Mouse (Mus musculus): Measurements from ENCODE around the gene Rnf223.

Gene Rnf223

GRCm38 (mm10) chr4:156130436-156130835, at the start of gene Rnf223:
TSS of gene Rnf223 (plus strand) at chr4:156130513.
- in situ Hi-C loops (cut with MboI, MseI), result no loop called here

- in situ Hi-C loops (cut with MboI, MseI), result loop anchor here (10.0 kb wide), 1 partner anchor 728 kb away; no protein-coding TSS in a partner anchor
Observed at GRCm38 (mm10) chr4:156082621-156083234, 47.6 kb upstream of the Rnf223 start.

DNA sequence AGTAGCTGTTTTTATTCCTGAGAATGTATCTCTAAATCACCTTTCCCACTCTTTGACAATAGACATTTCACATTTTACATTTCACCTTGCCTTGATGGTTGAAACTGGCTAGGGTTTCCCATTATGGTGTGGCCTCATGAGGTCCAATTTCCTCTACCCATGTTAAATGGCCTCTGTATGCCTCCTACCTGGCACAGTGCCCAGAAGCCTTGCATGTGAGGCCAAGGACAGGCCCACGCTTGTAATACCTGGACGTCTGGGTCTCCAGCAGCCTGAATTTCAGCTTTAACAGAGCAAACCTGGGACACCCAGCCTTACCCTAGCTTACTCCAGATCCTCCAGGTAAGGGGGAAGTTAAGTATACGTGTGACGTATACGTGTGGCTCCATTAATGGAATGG, 47.0 kb upstream of the Rnf223 start:
- in situ Hi-C loops (cut with MboI, MseI), result loop anchor here (10.0 kb wide), 1 partner anchor 729 kb away; no protein-coding TSS in a partner anchor

DNA sequence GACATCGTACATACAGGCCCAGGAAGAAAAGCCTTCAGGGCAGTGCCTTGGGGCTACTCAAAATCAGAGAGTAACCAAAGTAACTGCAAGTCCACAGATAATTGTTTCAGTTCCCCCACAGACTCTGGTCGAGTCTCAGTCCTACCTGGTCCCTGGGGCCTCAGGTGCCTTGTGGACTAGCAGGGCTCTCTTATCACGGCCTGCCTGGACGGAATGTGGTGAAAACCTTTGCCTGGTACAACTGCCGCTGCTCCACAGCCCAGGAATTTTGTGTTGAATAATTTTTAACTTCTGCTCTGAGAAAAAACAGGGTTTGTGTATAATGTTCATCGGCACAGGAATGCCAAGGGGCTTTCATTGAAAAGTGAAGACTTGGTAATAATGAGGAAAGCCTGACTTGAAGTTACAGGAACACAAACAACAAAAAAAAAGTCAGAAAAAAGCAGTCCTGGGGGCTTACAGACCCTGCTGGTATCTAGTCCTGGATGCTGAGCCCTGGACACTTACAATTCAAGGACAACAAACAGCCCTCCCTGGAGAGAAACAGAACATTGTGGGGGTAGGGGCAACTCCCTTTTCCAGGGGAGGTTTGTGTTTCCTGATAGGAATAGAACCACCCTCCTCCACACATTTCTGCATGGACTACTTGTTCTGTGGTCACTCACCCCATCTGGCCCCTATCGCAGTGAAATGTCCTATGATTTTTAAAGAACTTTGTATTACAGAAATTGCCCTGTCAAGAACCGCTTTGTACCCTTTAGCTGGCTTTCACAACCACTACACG, 46.0 kb upstream of the Rnf223 start:
- in situ Hi-C loops (cut with MboI, MseI), result loop anchor here (10.0 kb wide), 1 partner anchor 729 kb away; no protein-coding TSS in a partner anchor

- in situ Hi-C loops (cut with MboI, MseI), result loop anchor here (10.0 kb wide), 1 partner anchor 730 kb away; no protein-coding TSS in a partner anchor
Observed at GRCm38 (mm10) chr4:156085256-156085655, 45.1 kb upstream of the Rnf223 start.

DNA sequence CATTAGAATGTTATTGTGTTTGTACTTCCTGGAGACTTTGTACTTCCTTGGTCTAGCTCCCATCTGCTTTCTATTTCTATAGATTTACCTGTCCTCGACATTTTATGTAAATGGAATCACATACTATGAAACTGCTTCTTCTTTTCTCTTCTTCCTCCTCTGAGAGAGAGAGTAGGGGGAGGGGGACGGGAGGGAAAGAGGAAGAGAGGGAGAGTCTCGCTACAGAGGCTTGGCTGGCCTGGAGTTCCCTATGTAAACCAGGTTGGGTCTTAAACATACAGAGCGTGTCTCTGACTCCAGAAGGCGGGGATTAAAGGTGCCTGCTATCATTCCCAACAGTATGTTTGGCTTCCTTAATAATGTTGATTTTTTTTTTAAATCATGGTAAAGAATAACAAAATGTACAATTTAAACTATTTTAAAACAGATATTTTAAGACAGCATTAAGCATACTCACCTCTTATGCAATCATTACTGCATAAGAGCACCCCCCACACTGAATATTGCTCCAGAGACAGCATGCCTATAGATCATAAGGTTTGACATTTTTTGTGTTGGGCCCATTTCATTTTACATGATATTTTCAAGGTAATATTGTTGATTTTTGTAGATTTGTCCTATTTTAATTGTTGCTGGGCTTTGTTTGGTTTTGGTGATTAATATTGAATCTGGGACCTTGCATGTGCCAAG, 42.8 kb upstream of the Rnf223 start:
- in situ Hi-C loops (cut with MboI, MseI), result loop anchor here (10.0 kb wide), 1 partner anchor 733 kb away; no protein-coding TSS in a partner anchor

DNA sequence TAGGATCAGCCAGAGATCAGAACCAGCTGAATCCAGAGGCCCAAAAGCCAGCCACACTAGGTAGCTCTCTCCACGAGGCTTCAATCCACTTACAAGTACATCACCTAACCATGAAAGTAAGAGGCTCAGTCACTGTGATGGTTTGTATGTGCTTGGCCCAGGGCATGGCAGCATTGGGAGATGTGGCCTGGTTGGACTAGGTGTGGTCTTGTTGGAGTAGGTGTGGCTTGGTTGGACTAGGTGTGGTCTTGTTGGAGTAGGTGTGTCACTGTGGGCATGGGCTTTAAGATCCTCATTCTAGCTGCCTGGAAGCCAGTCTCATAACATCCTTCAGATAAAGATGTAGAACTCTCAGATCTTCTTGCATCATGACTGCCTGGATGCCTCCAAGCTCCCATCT, 39.1 kb upstream of the Rnf223 start:
- in situ Hi-C loops (cut with MboI, MseI), result loop anchor here (5.0 kb wide), 1 partner anchor 49 kb away; no protein-coding TSS in a partner anchor

- in situ Hi-C loops (cut with MboI, MseI), result loop anchor here (5.0 kb wide), 1 partner anchor 50 kb away; no protein-coding TSS in a partner anchor
Observed at GRCm38 (mm10) chr4:156092765-156093164, 37.5 kb upstream of the Rnf223 start.

- in situ Hi-C loops (cut with MboI, MseI), result loop anchor here (5.0 kb wide), 1 partner anchor 51 kb away; no protein-coding TSS in a partner anchor
Observed at GRCm38 (mm10) chr4:156093758-156094157, 36.6 kb upstream of the Rnf223 start.

- in situ Hi-C loops (cut with MboI, MseI), result no loop called here
Observed at GRCm38 (mm10) chr4:156096191-156096590, 34.1 kb upstream of the Rnf223 start.

- in situ Hi-C loops (cut with MboI, MseI), result no loop called here
Observed at GRCm38 (mm10) chr4:156097770-156098366, 32.4 kb upstream of the Rnf223 start.

- in situ Hi-C loops (cut with MboI, MseI), result no loop called here
Observed at GRCm38 (mm10) chr4:156099427-156099826, 30.9 kb upstream of the Rnf223 start.

DNA sequence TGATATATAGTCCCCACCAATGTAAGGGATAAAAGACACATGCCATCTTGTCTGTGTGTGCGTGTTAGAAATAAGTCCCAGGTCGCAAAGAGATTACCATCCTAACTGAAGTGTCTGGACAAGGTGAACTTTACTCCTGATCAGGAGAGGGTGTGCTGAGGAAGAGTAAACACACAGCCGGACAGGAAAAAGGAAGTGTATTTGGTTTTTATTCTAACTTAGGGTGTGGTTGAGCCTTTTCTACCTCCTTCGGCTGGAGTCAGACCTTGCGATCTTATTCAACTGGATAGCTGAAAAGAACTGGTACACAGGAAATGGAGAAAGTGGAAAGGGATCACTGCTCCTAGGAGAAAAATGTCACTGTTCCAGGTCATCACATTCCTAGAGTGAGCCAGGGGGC, 29.8 kb upstream of the Rnf223 start:
- in situ Hi-C loops (cut with MboI, MseI), result no loop called here

DNA sequence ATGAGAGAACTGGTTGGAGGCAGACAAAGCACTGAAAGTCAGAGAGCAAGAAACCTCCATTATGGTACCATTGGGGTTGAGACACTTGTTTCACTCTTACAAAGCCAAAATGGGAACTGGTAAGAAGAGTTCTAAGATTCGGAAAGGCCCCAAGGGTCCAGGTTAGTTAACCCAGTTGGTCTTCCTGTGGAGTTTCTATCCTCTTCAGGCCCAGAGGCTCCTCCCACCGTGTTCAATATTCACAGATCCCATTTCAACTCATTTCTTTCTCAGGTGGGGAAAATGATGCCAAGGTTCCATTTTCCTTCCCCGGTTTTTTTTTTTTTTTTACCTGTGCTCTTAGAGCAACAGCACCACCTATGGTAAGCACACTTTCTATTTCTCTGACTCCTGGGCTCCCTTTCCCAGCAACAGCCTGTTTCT, 28.8 kb upstream of the Rnf223 start:
- in situ Hi-C loops (cut with MboI, MseI), result no loop called here

- in situ Hi-C loops (cut with MboI, MseI), result no loop called here
Observed at GRCm38 (mm10) chr4:156103342-156103741, 27.0 kb upstream of the Rnf223 start.

- in situ Hi-C loops (cut with MboI, MseI), result no loop called here
Observed at GRCm38 (mm10) chr4:156108606-156109546, 21.4 kb upstream of the Rnf223 start.

DNA sequence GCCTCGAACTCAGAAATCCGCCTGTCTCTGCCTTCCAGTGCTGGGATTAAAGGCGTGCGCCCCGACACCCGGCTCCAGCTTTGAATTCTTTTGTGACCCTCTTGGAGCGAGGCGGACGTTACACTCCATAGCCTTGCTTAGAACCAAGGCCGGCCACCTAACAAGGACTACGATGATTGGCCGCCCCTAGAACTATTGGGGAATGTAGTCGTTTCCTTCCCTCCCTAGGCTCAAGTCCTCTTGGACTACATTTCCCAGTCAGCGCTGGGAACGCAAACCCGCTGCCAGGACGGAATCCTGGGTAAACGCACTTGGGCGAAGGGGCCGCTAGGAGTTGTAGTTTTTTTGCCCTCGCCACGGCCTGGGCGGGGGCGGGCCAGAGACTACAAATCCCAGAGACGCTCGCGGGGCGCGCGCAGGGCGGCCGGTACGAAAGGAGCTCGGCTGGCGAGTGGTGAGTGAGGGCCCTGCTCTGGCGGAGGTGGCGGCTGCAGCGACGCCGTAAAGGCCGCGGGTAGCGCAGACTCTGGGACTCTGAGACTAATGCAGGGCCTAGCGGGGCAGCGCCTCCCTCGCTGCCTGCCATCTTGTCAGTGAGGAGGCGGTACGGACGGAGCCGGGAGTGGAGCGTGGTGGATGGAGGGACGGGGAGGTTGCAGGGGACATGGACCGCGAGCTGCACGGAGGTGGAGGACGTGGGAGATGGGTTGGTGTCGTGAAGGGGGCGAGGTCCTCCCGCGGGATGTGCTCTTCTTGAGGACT, 20.6 kb upstream of the Rnf223 start, which contains the start of gene 9430015G10Rik:
TSS of gene 9430015G10Rik (plus strand) at position 413 of the 762 bp plus-strand sequence.
- in situ Hi-C loops (cut with MboI, MseI), result no loop called here

- in situ Hi-C loops (cut with MboI, MseI), result no loop called here
Observed at GRCm38 (mm10) chr4:156124077-156124476, 6.2 kb upstream of the Rnf223 start.

DNA sequence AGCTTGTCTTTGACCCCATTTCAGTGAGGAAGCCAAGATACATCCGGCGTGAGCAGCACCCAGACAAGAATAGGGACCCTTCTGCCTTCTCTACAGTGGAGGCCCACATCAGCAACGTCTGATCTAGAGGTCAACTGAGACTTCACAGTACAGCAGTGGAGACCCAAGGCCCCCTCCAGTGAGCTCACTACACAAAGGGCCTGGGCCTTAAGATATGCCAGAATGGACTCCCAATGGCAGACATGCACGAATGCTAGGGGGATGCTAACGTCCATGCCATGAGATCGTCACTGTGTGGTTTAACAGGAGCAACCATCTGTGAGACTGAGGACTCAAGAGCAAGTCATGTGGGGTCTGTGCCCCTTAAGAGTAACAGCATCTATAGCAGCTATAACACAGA, 4.9 kb upstream of the Rnf223 start:
- in situ Hi-C loops (cut with MboI, MseI), result no loop called here

DNA sequence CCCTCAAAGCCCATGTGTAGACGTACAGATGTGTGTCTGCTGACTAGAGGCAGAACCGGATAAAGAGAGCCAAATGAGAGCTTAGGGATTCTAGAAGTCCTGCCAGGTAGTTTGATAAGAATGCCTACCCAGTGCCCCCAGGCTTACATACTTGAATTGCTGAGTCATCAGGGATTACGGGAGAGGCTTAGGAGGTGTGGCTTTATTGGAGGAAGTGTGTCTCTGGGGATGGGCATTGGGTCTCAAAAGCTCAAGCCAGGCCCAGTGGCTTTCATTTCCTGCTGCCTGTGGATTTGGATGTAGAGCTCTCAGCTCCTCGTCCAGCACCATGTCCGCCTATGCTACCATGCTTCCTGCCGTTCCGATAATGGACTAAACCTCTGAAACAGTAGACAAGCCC, 3.5 kb upstream of the Rnf223 start:
- in situ Hi-C loops (cut with MboI, MseI), result no loop called here

Data from T-helper 1 cell (primary cell).